Mouse (Mus musculus) stomach, embryonic 14.5 days (tissue): Measurements from ENCODE around the gene Dusp15. TPM values are rescaled to one million over a fixed set of nuclear protein-coding genes. Genes with fewer than 3 reads are reported as not detected.

Source experiments
- ATAC-seq: fragments of 200-750 bp; cut with Nextera tagmentation; 2 replicates; pipeline ENCODE4 v1.8.0; 2017; ENCODE audit warnings: low read depth, moderate TSS enrichment; ENCODE audit not compliant: insufficient number of reproducible peaks, insufficient read depth, low FRiP score
- H3K27ac ChIP-seq: fragments of 300-500 bp; sonication (generic); 2 replicates; pipeline ENCODE4 v1.5.1; 2014; ENCODE audit warnings: mild to moderate bottlenecking, low read length, moderate library complexity, mixed read lengths
- H3K27me3 ChIP-seq: fragments of 300-500 bp; sonication (generic); 2 replicates; pipeline ENCODE4 v1.6.1; 2014; ENCODE audit warnings: low read length, control low read depth, mixed read lengths; ENCODE audit not compliant: control insufficient read depth, insufficient read depth
- H3K36me3 ChIP-seq: fragments of 300-500 bp; sonication (generic); 2 replicates; pipeline ENCODE4 v1.6.1; 2014; ENCODE audit warnings: mild to moderate bottlenecking, control low read depth, low read length, moderate library complexity, mixed read lengths; ENCODE audit not compliant: control insufficient read depth, insufficient read depth
- H3K4me1 ChIP-seq: fragments of 300-500 bp; sonication (generic); 2 replicates; pipeline ENCODE4 v1.6.1; 2014; ENCODE audit warnings: low read length, control low read depth, mixed read lengths; ENCODE audit not compliant: control insufficient read depth, insufficient read depth
- H3K4me2 ChIP-seq: fragments of 300-500 bp; sonication (generic); replicated peaks from 2 replicates; pipeline ENCODE4 v1.6.1; 2014; ENCODE audit warnings: low read depth, low read length, control low read depth
- H3K4me3 ChIP-seq: fragments of 300-500 bp; sonication (generic); 2 replicates; pipeline ENCODE4 v1.5.1; 2014; ENCODE audit warnings: low read depth, low read length, control low read depth
- H3K9ac ChIP-seq: fragments of 300-500 bp; sonication (generic); replicated peaks from 2 replicates; pipeline ENCODE4 v1.6.1; 2014; ENCODE audit warnings: low read depth, mild to moderate bottlenecking, control low read depth, low read length, moderate library complexity, mixed read lengths
- H3K9me3 ChIP-seq: fragments of 300-500 bp; sonication (generic); 2 replicates; pipeline ENCODE4 v1.6.1; 2016; ENCODE audit warnings: low read depth, low read length, control low read depth; ENCODE audit not compliant: control insufficient read depth
- WGBS: fragments of 180-500 bp; shearing (Covaris S2); extraction: QIAGEN DNeasy Blood & Tissue Kit; methylation state at CpG from one replicate; pipeline ENCODE4 v1.1.7; 2014; 5-methylcytosine and 5-hydroxymethylcytosine counted together
- polyA plus RNA-seq: library from polyadenylated mRNA; unstranded; fragments of >200 nt; fragmentation: Nextera tagmentation; extraction: Ambion mirVana; gene quantifications from 2 replicates; pipeline ENCODE4 v1.2.1, GENCODE M21; 2014

The Dusp15 gene
- polyA plus RNA-seq, 1 experiment from 2014 or later = 0.13 TPM

DNA sequence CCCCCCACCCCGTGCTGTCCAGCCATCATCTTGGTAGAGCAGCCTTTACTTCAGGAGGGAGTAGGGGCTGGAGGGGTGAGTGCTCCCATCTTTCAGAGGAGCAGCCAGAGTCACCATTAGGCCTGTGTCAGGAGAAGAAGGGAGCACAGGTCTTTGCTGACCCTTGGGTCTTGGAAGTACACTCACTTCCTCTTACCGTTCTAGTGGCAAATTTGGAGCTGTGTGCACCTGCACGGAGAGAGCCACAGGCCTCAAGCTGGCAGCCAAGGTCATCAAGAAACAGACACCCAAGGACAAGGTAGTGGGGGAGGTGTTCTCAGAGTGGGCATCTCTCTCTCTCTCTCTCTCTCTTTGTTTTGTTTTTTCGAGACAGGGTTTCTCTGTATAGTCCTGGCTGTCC, 36.0 kb downstream of the Dusp15 start:
- WGBS = 71% methylated on average over 4 of the region's 4 CpGs
- H3K9ac ChIP-seq = no peak overlapping the region
- ATAC-seq = no peak

GRCm38 (mm10) chr2:152914310-152915120, 37.0 kb downstream of the Dusp15 start:
- no peaks in the 10 kb centered on the region for H3K9me3 ChIP-seq
- no peak overlapping the region for H3K4me3 ChIP-seq
- peak overlapping the region; percentile 2; the same call in 1 of the 2 replicates for H3K4me2 ChIP-seq
- no peak overlapping the region for H3K27ac ChIP-seq
- H3K27me3 ChIP-seq = peaks cover 17% of the 10 kb centered on the region
- H3K9ac ChIP-seq = no peak overlapping the region
- 2% methylated on average over 18 of the region's 18 CpGs for WGBS
- no peaks in the 10 kb centered on the region for H3K36me3 ChIP-seq
- no peaks in the 10 kb centered on the region for H3K4me1 ChIP-seq
- no peak; the same call in 1 of the 2 replicates for ATAC-seq

More for the DNA sequence above, 36.0 kb downstream of the Dusp15 start:
- no peaks in the 10 kb centered on the region for H3K36me3 ChIP-seq
- H3K4me1 ChIP-seq = no peaks in the 10 kb centered on the region
- no peak overlapping the region for H3K27ac ChIP-seq
- H3K27me3 ChIP-seq = peaks cover 17% of the 10 kb centered on the region
- H3K4me2 ChIP-seq = no peak overlapping the region
- H3K9me3 ChIP-seq = no peaks in the 10 kb centered on the region
- no peak overlapping the region for H3K4me3 ChIP-seq

DNA sequence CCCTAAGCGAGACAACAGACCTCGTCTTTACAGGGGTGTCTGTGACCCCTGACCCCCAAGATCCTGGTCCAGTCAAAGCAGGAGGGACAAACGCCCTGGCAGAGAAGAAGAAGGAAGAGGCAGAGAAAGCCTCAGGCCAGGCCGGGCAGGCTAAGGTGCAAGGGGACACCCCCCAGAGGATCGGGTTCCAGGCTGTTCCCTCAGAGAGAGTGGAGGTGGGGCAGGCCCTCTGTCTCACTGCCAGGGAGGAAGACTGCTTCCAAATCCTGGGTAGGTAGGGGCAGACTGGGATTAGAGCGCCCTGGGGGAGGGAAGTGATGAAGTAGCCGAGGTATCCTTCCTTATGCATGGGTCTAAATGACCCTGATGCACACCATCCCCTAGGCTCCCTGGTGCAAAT, 38.0 kb downstream of the Dusp15 start:
- no peak for ATAC-seq
- 36% methylated on average over 7 of the region's 7 CpGs for WGBS
- H3K4me3 ChIP-seq = no peak overlapping the region
- no peaks in the 10 kb centered on the region for H3K36me3 ChIP-seq
- H3K9ac ChIP-seq = no peak overlapping the region
- no peak overlapping the region for H3K4me2 ChIP-seq
- H3K4me1 ChIP-seq = no peaks in the 10 kb centered on the region
- H3K27ac ChIP-seq = no peak overlapping the region
- peaks cover 17% of the 10 kb centered on the region for H3K27me3 ChIP-seq
- no peaks in the 10 kb centered on the region for H3K9me3 ChIP-seq

- no peak overlapping the region for H3K4me2 ChIP-seq
- peaks cover 17% of the 10 kb centered on the region for H3K27me3 ChIP-seq
- no peak for ATAC-seq
These were observed 40.1 kb downstream of the Dusp15 start for GRCm38 (mm10) chr2:152911432-152911831.

DNA sequence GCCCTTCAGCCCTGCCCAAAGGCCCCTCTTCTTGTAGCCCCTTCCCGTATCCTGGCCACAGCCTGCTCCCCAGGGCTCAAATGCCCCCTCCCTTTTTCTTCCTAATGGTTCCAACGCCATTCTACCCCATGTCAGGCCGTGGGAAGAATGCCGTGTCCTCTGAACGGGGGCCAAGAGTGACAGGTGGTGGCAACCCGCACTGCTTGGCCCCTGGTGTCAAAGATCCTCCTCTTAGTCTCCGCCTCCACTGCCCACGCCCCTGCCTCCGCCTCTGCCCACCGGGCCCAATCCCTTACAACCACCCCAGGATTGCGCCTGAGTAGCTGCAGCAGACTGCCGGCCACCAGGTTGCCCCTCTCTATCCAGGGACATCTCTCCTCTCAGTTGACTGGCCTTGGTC, 40.5 kb downstream of the Dusp15 start, which contains the start of gene Mylk2:
Mylk2 (plus strand) TSS at position 322 of the 400 bp plus-strand sequence.
- no peak for ATAC-seq
- no peak within 1 kb of the TSS for H3K4me3 ChIP-seq
- H3K27ac ChIP-seq = no peak within 1 kb of the TSS
- no peaks in the 10 kb centered on the region for H3K36me3 ChIP-seq
- 20% methylated on average over 12 of the region's 12 CpGs for WGBS
- H3K9ac ChIP-seq = no peak within 1 kb of the TSS
- peaks cover 17% of the 10 kb centered on the region for H3K27me3 ChIP-seq
- H3K9me3 ChIP-seq = no peaks in the 10 kb centered on the region
- peaks cover 12% of the 10 kb centered on the region for H3K4me1 ChIP-seq
- H3K4me2 ChIP-seq = no peak within 1 kb of the TSS

More at GRCm38 (mm10) chr2:152911432-152911831, 40.1 kb downstream of the Dusp15 start:
- no peak overlapping the region for H3K9ac ChIP-seq
- H3K36me3 ChIP-seq = no peaks in the 10 kb centered on the region
- no peaks in the 10 kb centered on the region for H3K9me3 ChIP-seq
- no peak overlapping the region for H3K4me3 ChIP-seq
- WGBS = 28% methylated on average over 6 of the region's 6 CpGs
- H3K4me1 ChIP-seq = peaks cover 9% of the 10 kb centered on the region
- no peak overlapping the region for H3K27ac ChIP-seq

DNA sequence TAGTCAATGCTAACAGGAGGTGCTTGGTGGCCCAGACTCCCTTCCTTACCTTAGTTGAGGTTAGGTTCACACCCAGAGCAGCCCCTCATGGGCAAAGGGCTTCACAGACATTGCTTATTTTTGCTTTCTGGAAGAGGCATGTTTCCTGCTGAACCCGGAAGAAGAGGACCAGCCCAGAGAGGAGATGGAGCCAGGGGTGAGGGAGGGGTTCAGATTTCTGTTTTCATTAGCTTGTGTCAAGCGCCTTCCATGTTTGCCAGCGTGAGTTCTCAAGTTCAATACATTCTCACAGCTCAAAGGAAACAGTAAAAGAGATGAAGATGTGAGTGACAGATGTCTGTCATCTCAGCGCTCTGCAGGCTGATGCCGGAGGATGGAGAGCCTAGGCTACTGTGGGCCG, 41.6 kb downstream of the Dusp15 start:
- Histone ChIP-seq H3K9me3 (no peaks in the 10 kb centered on the region), H3K9ac (no peak overlapping the region), H3K27ac (no peak overlapping the region), H3K4me2 (no peak overlapping the region), H3K36me3 (no peaks in the 10 kb centered on the region), H3K27me3 (peaks cover 17% of the 10 kb centered on the region), H3K4me1 (peaks cover 19% of the 10 kb centered on the region), H3K4me3 (no peak overlapping the region)
- 72% methylated on average over 6 of the region's 6 CpGs for WGBS
- no peak for ATAC-seq

DNA sequence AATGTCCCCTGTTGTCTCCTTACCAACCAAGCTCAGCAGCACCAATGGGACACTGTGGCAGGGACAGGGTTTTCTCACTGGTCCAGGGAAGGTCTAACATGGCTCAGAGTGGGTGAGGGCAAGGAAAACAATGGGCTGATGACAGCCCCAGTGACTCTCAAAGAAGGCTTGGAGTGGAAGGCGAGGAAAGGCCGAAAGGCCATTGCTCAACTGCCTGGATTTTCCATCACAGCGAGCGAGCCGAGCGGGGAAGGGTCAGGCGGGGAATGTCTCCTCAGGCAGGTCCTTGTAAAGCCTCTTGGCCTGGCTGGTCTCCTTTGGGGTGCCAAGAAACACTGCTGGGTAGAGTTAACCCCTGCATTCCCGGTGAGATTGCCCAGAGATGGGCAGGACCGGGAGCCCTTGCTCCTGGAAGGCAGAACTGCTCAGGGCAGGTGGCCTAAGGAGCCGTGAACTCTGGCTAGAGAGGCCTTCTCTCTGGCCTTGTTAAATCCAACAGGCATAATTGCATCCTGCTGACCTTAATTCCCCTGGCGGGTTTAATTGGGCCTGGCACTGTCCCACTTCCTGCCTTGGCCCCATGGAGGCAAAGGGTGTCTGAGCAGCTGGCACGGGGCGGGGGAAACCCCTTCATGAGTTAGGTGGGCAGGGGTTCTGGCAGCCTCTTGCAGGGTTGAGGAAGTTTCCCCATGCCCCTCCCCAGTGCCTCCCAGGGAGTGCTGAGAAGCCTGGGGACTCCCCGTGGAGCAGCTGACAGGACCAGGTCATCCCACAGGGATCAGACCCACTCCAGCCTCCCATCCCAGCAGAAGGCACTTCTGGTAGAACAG, 44.2 kb downstream of the Dusp15 start:
- H3K27ac ChIP-seq = no peak overlapping the region
- peaks cover 19% of the 10 kb centered on the region for H3K4me1 ChIP-seq
- 0 out of 2 replicates have a peak, but pooled peaks cover 6% of the 10 kb centered on the region for H3K27me3 ChIP-seq
- H3K36me3 ChIP-seq = no peaks in the 10 kb centered on the region
- no peak for ATAC-seq
- no peak overlapping the region for H3K4me2 ChIP-seq
- 69% methylated on average over 14 of the region's 14 CpGs for WGBS
- no peak overlapping the region for H3K9ac ChIP-seq
- H3K9me3 ChIP-seq = no peaks in the 10 kb centered on the region
- H3K4me3 ChIP-seq = no peak overlapping the region

GRCm38 (mm10) chr2:152906274-152907037, 45.0 kb downstream of the Dusp15 start:
- H3K9ac ChIP-seq = no peak overlapping the region
- 47% methylated on average over 9 of the region's 9 CpGs for WGBS
- no peaks in the 10 kb centered on the region for H3K9me3 ChIP-seq
- no peaks in the 10 kb centered on the region for H3K27me3 ChIP-seq
- no peaks in the 10 kb centered on the region for H3K36me3 ChIP-seq
- ATAC-seq = no peak
- no peak overlapping the region for H3K4me3 ChIP-seq
- no peak overlapping the region for H3K4me2 ChIP-seq
- peaks cover 19% of the 10 kb centered on the region for H3K4me1 ChIP-seq
- H3K27ac ChIP-seq = no peak overlapping the region
